Mouse (Mus musculus): Measurements from ENCODE around the gene Lsm4.

Gene Lsm4

DNA sequence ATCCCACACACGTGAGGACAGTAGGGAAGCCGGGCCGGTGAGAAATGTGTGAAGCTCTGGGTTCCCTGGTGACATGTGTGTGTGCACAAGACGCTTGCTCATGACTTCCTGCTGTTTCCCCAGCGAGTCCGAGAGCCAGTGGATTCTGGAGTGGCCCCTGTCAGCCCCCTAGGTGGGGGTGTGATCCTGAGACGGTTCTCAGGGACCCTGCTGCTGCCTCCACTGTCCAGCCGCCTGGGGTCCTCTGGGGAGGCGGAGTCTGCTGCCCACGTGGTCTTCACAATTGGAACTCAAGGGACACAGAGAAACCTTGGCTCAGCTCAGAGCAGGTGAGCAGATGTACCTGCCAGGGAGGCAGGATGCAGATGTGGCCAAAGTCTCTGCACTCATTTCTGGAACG is 53.7 kb downstream of the Lsm4 start:
- DNase-seq (ENCODE audit: low spot score in 2 of 2): no peak

Measured in frontal cortex, postnatal 10 days (tissue).